Mouse (Mus musculus): ENCODE results near the gene Gm28053. TPM values are rescaled to one million over a fixed set of nuclear protein-coding genes. Genes with fewer than 3 reads are reported as not detected.
A peak's percentile ranks its signal among the peaks of the same experiment; 100 is the strongest.

Gm28053 gene
- polyA plus RNA-seq, 1 experiment from 2014 or later, result 0.95 TPM

GRCm38 (mm10) chr6:48697555-48697930, 20.9 kb upstream of the Gm28053 start:
- 71% methylated on average over 1 of the region's 1 CpGs for WGBS

GRCm38 (mm10) chr6:48698066-48698856, 20.1 kb upstream of the Gm28053 start:
- no peak overlapping the region for H3K27ac ChIP-seq (replicated peaks)
- no peak overlapping the region for H3K4me2 ChIP-seq
- WGBS, result 83% methylated on average over 7 of the region's 7 CpGs
- H3K36me3 ChIP-seq, result no peaks in the 10 kb centered on the region
- no peaks in the 10 kb centered on the region for H3K27me3 ChIP-seq
- 0 out of 2 replicates have a peak, but pooled peaks cover 3% of the 10 kb centered on the region for H3K9me3 ChIP-seq
- no peaks in the 10 kb centered on the region for H3K4me1 ChIP-seq (replicated peaks)
- no peak overlapping the region for H3K9ac ChIP-seq
- no peak overlapping the region for H3K4me3 ChIP-seq
- ATAC-seq (ENCODE audit: low read depth), result no peak

More at GRCm38 (mm10) chr6:48697555-48697930, 20.9 kb upstream of the Gm28053 start:
- no peaks in the 10 kb centered on the region for H3K4me1 ChIP-seq (replicated peaks)
- no peaks in the 10 kb centered on the region for H3K36me3 ChIP-seq
- no peaks in the 10 kb centered on the region for H3K27me3 ChIP-seq
- no peak for ATAC-seq (ENCODE audit: low read depth)
- H3K4me3 ChIP-seq, result no peak overlapping the region
- H3K27ac ChIP-seq (replicated peaks), result no peak overlapping the region
- no peak overlapping the region for H3K9ac ChIP-seq
- H3K4me2 ChIP-seq, result no peak overlapping the region
- H3K9me3 ChIP-seq, result 0 out of 2 replicates have a peak, but pooled peaks cover 3% of the 10 kb centered on the region

- no peak for ATAC-seq (ENCODE audit: low read depth)
- 84% methylated on average over 3 of the region's 3 CpGs for WGBS
Measured at GRCm38 (mm10) chr6:48698888-48699287, 19.5 kb upstream of the Gm28053 start.

GRCm38 (mm10) chr6:48700251-48701075, 17.9 kb upstream of the Gm28053 start:
- Histone ChIP-seq H3K36me3 (no peaks in the 10 kb centered on the region), H3K4me2 (no peak overlapping the region), H3K4me3 (no peak overlapping the region), H3K9me3 (no peaks in the 10 kb centered on the region), H3K27me3 (no peaks in the 10 kb centered on the region), H3K27ac (replicated peaks) (0 out of 2 replicates have a peak overlapping the region, but pooled peaks have one; percentile 33), H3K9ac (no peak overlapping the region), H3K4me1 (replicated peaks) (no peaks in the 10 kb centered on the region)
- ATAC-seq (ENCODE audit: low read depth), result no peak
- 57% methylated on average over 5 of the region's 5 CpGs for WGBS

More at GRCm38 (mm10) chr6:48698888-48699287, 19.5 kb upstream of the Gm28053 start:
- Histone ChIP-seq H3K4me3 (no peak overlapping the region), H3K9me3 (0 out of 2 replicates have a peak, but pooled peaks cover 3% of the 10 kb centered on the region), H3K27me3 (no peaks in the 10 kb centered on the region), H3K9ac (no peak overlapping the region), H3K4me1 (replicated peaks) (no peaks in the 10 kb centered on the region), H3K27ac (replicated peaks) (no peak overlapping the region), H3K36me3 (no peaks in the 10 kb centered on the region), H3K4me2 (no peak overlapping the region)

- Histone ChIP-seq H3K9me3 (no peaks in the 10 kb centered on the region), H3K4me2 (no peak overlapping the region), H3K27me3 (no peaks in the 10 kb centered on the region), H3K36me3 (no peaks in the 10 kb centered on the region), H3K27ac (replicated peaks) (no peak overlapping the region), H3K9ac (no peak overlapping the region), H3K4me1 (replicated peaks) (no peaks in the 10 kb centered on the region), H3K4me3 (no peak overlapping the region)
- ATAC-seq (ENCODE audit: low read depth), result no peak
- WGBS, result 83% methylated on average over 7 of the region's 7 CpGs
Measured at GRCm38 (mm10) chr6:48702146-48702545, 16.3 kb upstream of the Gm28053 start.

- Histone ChIP-seq H3K4me1 (replicated peaks) (no peaks in the 10 kb centered on the region), H3K4me2 (no peak overlapping the region), H3K36me3 (no peaks in the 10 kb centered on the region), H3K9ac (no peak overlapping the region), H3K27ac (replicated peaks) (no peak overlapping the region), H3K27me3 (no peaks in the 10 kb centered on the region), H3K4me3 (no peak overlapping the region), H3K9me3 (no peaks in the 10 kb centered on the region)
- 78% methylated on average over 5 of the region's 5 CpGs for WGBS
- no peak for ATAC-seq (ENCODE audit: low read depth)
Measured at GRCm38 (mm10) chr6:48702601-48703000, 15.8 kb upstream of the Gm28053 start.

- no peak for ATAC-seq (ENCODE audit: low read depth)
- H3K4me1 ChIP-seq (replicated peaks), result no peaks in the 10 kb centered on the region
- H3K27me3 ChIP-seq, result no peaks in the 10 kb centered on the region
- no peak overlapping the region for H3K4me3 ChIP-seq
- no peaks in the 10 kb centered on the region for H3K36me3 ChIP-seq
- H3K4me2 ChIP-seq, result no peak overlapping the region
- no peak overlapping the region for H3K9ac ChIP-seq
- no peaks in the 10 kb centered on the region for H3K9me3 ChIP-seq
- no peak overlapping the region for H3K27ac ChIP-seq (replicated peaks)
Measured at GRCm38 (mm10) chr6:48704146-48704545, 14.3 kb upstream of the Gm28053 start.

- H3K4me1 ChIP-seq (replicated peaks), result no peaks in the 10 kb centered on the region
- no peaks in the 10 kb centered on the region for H3K36me3 ChIP-seq
- H3K27me3 ChIP-seq, result no peaks in the 10 kb centered on the region
- 70% methylated on average over 3 of the region's 3 CpGs for WGBS
- H3K27ac ChIP-seq (replicated peaks), result no peak overlapping the region
- ATAC-seq (ENCODE audit: low read depth), result no peak
- no peak overlapping the region for H3K4me3 ChIP-seq
- H3K4me2 ChIP-seq, result peak overlapping the region; percentile 24; the same call in 1 of the 2 replicates
- H3K9me3 ChIP-seq, result no peaks in the 10 kb centered on the region
- no peak overlapping the region for H3K9ac ChIP-seq
Measured at GRCm38 (mm10) chr6:48706130-48706529, 12.3 kb upstream of the Gm28053 start.

GRCm38 (mm10) chr6:48720326-48720725, 1.9 kb downstream of the Gm28053 start:
- Histone ChIP-seq H3K27me3 (no peaks in the 10 kb centered on the region), H3K4me3 (no peak overlapping the region), H3K4me1 (replicated peaks) (no peaks in the 10 kb centered on the region), H3K27ac (replicated peaks) (no peak overlapping the region), H3K9me3 (no peaks in the 10 kb centered on the region), H3K36me3 (no peaks in the 10 kb centered on the region), H3K4me2 (no peak overlapping the region), H3K9ac (no peak overlapping the region)
- 84% methylated on average over 4 of the region's 4 CpGs for WGBS
- ATAC-seq (ENCODE audit: low read depth), result no peak

- H3K4me2 ChIP-seq, result no peak overlapping the region
- WGBS, result 88% methylated on average over 8 of the region's 8 CpGs
- H3K4me3 ChIP-seq, result no peak overlapping the region
- H3K4me1 ChIP-seq (replicated peaks), result peaks cover 5% of the 10 kb centered on the region; the same call in 1 of the 2 replicates
- no peaks in the 10 kb centered on the region for H3K9me3 ChIP-seq
- no peak overlapping the region for H3K27ac ChIP-seq (replicated peaks)
- no peaks in the 10 kb centered on the region for H3K27me3 ChIP-seq
- no peak for ATAC-seq (ENCODE audit: low read depth)
- no peaks in the 10 kb centered on the region for H3K36me3 ChIP-seq
- no peak overlapping the region for H3K9ac ChIP-seq
Measured at GRCm38 (mm10) chr6:48723468-48723867, 5.1 kb downstream of the Gm28053 start.

GRCm38 (mm10) chr6:48725476-48725875, 7.1 kb downstream of the Gm28053 start:
- Histone ChIP-seq H3K9me3 (no peaks in the 10 kb centered on the region), H3K27me3 (no peaks in the 10 kb centered on the region), H3K27ac (replicated peaks) (no peak overlapping the region), H3K9ac (no peak overlapping the region), H3K4me3 (no peak overlapping the region), H3K4me1 (replicated peaks) (peaks cover 5% of the 10 kb centered on the region; the same call in 1 of the 2 replicates), H3K36me3 (no peaks in the 10 kb centered on the region), H3K4me2 (no peak overlapping the region)
- 0% methylated on average over 1 of the region's 1 CpGs for WGBS
- ATAC-seq (ENCODE audit: low read depth), result no peak

GRCm38 (mm10) chr6:48727761-48728160, 9.4 kb downstream of the Gm28053 start:
- no peaks in the 10 kb centered on the region for H3K36me3 ChIP-seq
- H3K9ac ChIP-seq, result no peak overlapping the region
- H3K27ac ChIP-seq (replicated peaks), result no peak overlapping the region
- H3K4me1 ChIP-seq (replicated peaks), result peaks cover 5% of the 10 kb centered on the region; the same call in 1 of the 2 replicates
- H3K4me2 ChIP-seq, result no peak overlapping the region
- WGBS, result 89% methylated on average over 5 of the region's 5 CpGs
- no peak for ATAC-seq (ENCODE audit: low read depth)
- H3K4me3 ChIP-seq, result no peak overlapping the region
- H3K27me3 ChIP-seq, result no peaks in the 10 kb centered on the region
- no peaks in the 10 kb centered on the region for H3K9me3 ChIP-seq
